Mouse (Mus musculus): ENCODE measurements at regions not wholly inside any gene's neighbourhood (a gene's known extent, or its start where the extent isn't known, plus 50 kb on each side); places are given as distances from the start of the nearest gene placed in this dataset.

- no peak overlapping the region for H3K4me2 ChIP-seq (ENCODE audit: low read depth, low read length)
- no peaks in the 10 kb centered on the region for H3K27me3 ChIP-seq (ENCODE audit: control insufficient read depth, insufficient read depth, low read length)
- no peak overlapping the region for H3K9ac ChIP-seq (replicated peaks; ENCODE audit: low read depth, low read length)
- WGBS = 24% methylated on average over 5 of the region's 5 CpGs
- no peaks in the 10 kb centered on the region for H3K9me3 ChIP-seq (replicated peaks; ENCODE audit: control insufficient read depth, low read length)
- ATAC-seq (ENCODE audit: insufficient read depth, low read depth) (no peak), DNase-seq (ENCODE audit: low spot score) (no peak)
- no peak overlapping the region for H3K27ac ChIP-seq (ENCODE audit: low read depth)
- no peaks in the 10 kb centered on the region for H3K4me1 ChIP-seq (ENCODE audit: control insufficient read depth, insufficient read depth)
- H3K4me3 ChIP-seq (ENCODE audit: low read depth, low read length) = no peak overlapping the region
- TF ChIP-seq EP300 (IDR thresholded peaks at IDR 0.05; ENCODE audit: low read depth) = no peak
- no peak for TF ChIP-seq CTCF (IDR thresholded peaks at IDR 0.05; ENCODE audit: low read depth)
- H3K36me3 ChIP-seq (replicated peaks; ENCODE audit: control insufficient read depth, insufficient read depth, low read length) = no peaks in the 10 kb centered on the region
Observed at GRCm38 (mm10) chrX:52668679-52669078, 54.9 kb upstream of the Gpc3 start.

DNA sequence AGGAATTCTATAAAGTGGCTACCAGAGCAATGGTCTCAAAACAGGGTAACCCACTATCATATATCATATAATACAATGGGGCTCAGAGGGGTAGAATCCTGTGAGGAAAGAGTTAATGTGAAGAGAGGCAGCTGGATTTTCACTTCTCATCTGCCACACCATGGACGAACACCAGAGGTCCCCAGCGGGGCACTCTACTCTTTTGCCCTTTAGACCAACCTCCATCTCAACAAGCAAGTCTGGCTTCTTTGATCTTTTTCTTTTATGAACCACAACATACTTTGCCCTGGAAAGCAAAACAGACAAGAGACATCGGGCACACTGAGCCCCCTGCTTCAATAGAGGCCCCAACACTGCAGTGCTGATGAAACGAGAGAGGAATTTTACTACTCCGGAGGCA is 65.3 kb upstream of the Gpc3 start:
- ATAC-seq (ENCODE audit: insufficient read depth, low read depth) (no peak), DNase-seq (ENCODE audit: low spot score) (peak; percentile 7)
- Histone ChIP-seq H3K4me2 (ENCODE audit: low read depth, low read length) (0 out of 2 replicates have a peak overlapping the region, but pooled peaks have one; percentile 18), H3K9ac (replicated peaks; ENCODE audit: low read depth, low read length) (no peak overlapping the region), H3K27ac (ENCODE audit: low read depth) (no peak overlapping the region), H3K36me3 (replicated peaks; ENCODE audit: control insufficient read depth, insufficient read depth, low read length) (no peaks in the 10 kb centered on the region), H3K9me3 (replicated peaks; ENCODE audit: control insufficient read depth, low read length) (no peaks in the 10 kb centered on the region), H3K4me3 (ENCODE audit: low read depth, low read length) (no peak overlapping the region), H3K27me3 (ENCODE audit: control insufficient read depth, insufficient read depth, low read length) (no peaks in the 10 kb centered on the region), H3K4me1 (ENCODE audit: control insufficient read depth, insufficient read depth) (no peaks in the 10 kb centered on the region)
- no peak for TF ChIP-seq EP300 (IDR thresholded peaks at IDR 0.05; ENCODE audit: low read depth)
- peak; percentile 35; the same call in 1 of the 2 replicates for TF ChIP-seq CTCF (IDR thresholded peaks at IDR 0.05; ENCODE audit: low read depth)
- WGBS = 13% methylated on average over 5 of the region's 5 CpGs

DNA sequence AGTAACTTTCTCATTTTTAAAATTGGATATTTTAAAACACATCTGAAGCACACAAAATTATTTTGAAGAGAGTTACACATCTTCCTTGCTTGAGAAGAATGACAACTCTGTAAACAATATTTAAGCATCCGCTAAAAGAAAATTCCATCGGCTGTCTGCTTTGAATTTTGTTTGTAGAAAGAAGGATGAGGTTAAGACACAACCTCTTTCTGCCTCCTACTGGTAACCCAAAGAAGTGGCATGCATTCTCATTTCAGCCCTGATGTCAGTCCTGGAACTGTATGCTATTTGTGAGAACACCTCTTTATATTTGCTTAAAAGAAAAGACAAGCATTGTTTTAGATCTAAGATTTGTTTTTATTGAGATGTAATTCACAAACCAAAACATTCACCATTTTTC is 80.6 kb upstream of the Gpc3 start:
- H3K4me3 ChIP-seq (ENCODE audit: low read depth, low read length) = no peak overlapping the region
- peak; percentile 52 for TF ChIP-seq CTCF (IDR thresholded peaks at IDR 0.05; ENCODE audit: low read depth)
- TF ChIP-seq EP300 (IDR thresholded peaks at IDR 0.05; ENCODE audit: low read depth) = no peak
- DNase-seq (ENCODE audit: low spot score) = peak; percentile 13
- no peaks in the 10 kb centered on the region for H3K36me3 ChIP-seq (replicated peaks; ENCODE audit: control insufficient read depth, insufficient read depth, low read length)
- no peak for ATAC-seq (ENCODE audit: insufficient read depth, low read depth)
- 46% methylated on average over 2 of the region's 2 CpGs for WGBS
- H3K27me3 ChIP-seq (ENCODE audit: control insufficient read depth, insufficient read depth, low read length) = no peaks in the 10 kb centered on the region
- no peak overlapping the region for H3K9ac ChIP-seq (replicated peaks; ENCODE audit: low read depth, low read length)
- H3K9me3 ChIP-seq (replicated peaks; ENCODE audit: control insufficient read depth, low read length) = no peaks in the 10 kb centered on the region
- H3K27ac ChIP-seq (ENCODE audit: low read depth) = no peak overlapping the region
- no peaks in the 10 kb centered on the region for H3K4me1 ChIP-seq (ENCODE audit: control insufficient read depth, insufficient read depth)
- no peak overlapping the region for H3K4me2 ChIP-seq (ENCODE audit: low read depth, low read length)

DNA sequence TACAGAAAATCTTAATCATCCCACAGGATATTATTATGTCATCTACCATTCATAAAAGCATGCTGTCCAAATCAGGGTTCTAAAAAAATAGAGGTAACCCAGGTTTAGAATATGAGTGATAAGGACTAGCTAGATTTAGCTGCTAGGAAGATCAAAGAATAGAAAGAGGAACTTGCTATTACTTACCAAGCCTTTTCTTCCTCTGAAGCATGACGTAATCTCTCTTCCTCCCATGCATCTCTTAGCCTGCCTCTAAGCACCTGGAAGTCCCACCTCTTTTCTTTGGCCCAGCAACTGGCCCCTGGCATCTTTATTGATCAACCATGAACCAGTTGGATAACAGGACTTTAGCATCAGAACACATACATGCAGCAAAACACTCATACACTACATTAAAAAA is 85.9 kb upstream of the Gpc3 start:
- no peak for ATAC-seq (ENCODE audit: insufficient read depth, low read depth)
- TF ChIP-seq CTCF (IDR thresholded peaks at IDR 0.05; ENCODE audit: low read depth) (no peak), EP300 (IDR thresholded peaks at IDR 0.05; ENCODE audit: low read depth) (no peak)
- no peaks in the 10 kb centered on the region for H3K27me3 ChIP-seq (ENCODE audit: control insufficient read depth, insufficient read depth, low read length)
- no peak overlapping the region for H3K9ac ChIP-seq (replicated peaks; ENCODE audit: low read depth, low read length)
- DNase-seq (ENCODE audit: low spot score) = no peak
- no peaks in the 10 kb centered on the region for H3K36me3 ChIP-seq (replicated peaks; ENCODE audit: control insufficient read depth, insufficient read depth, low read length)
- WGBS = 65% methylated on average over 1 of the region's 1 CpGs
- H3K4me1 ChIP-seq (ENCODE audit: control insufficient read depth, insufficient read depth) = no peaks in the 10 kb centered on the region
- H3K4me3 ChIP-seq (ENCODE audit: low read depth, low read length) = no peak overlapping the region
- no peaks in the 10 kb centered on the region for H3K9me3 ChIP-seq (replicated peaks; ENCODE audit: control insufficient read depth, low read length)
- no peak overlapping the region for H3K27ac ChIP-seq (ENCODE audit: low read depth)
- H3K4me2 ChIP-seq (ENCODE audit: low read depth, low read length) = no peak overlapping the region

- no peak overlapping the region for H3K9ac ChIP-seq (replicated peaks; ENCODE audit: low read depth, low read length)
- no peak overlapping the region for H3K27ac ChIP-seq (ENCODE audit: low read depth)
- no peak overlapping the region for H3K4me3 ChIP-seq (ENCODE audit: low read depth, low read length)
- DNase-seq (ENCODE audit: low spot score) = peak; percentile 24
- 19% methylated on average over 3 of the region's 3 CpGs for WGBS
- TF ChIP-seq CTCF (IDR thresholded peaks at IDR 0.05; ENCODE audit: low read depth) = peak; percentile 45
- TF ChIP-seq EP300 (IDR thresholded peaks at IDR 0.05; ENCODE audit: low read depth) = no peak
- no peaks in the 10 kb centered on the region for H3K9me3 ChIP-seq (replicated peaks; ENCODE audit: control insufficient read depth, low read length)
- no peaks in the 10 kb centered on the region for H3K4me1 ChIP-seq (ENCODE audit: control insufficient read depth, insufficient read depth)
- H3K4me2 ChIP-seq (ENCODE audit: low read depth, low read length) = no peak overlapping the region
- no peak for ATAC-seq (ENCODE audit: insufficient read depth, low read depth)
- no peaks in the 10 kb centered on the region for H3K27me3 ChIP-seq (ENCODE audit: control insufficient read depth, insufficient read depth, low read length)
- H3K36me3 ChIP-seq (replicated peaks; ENCODE audit: control insufficient read depth, insufficient read depth, low read length) = no peaks in the 10 kb centered on the region
Observed at GRCm38 (mm10) chrX:52717495-52717894, 73.5 kb upstream of the Ccdc160 start.

DNA sequence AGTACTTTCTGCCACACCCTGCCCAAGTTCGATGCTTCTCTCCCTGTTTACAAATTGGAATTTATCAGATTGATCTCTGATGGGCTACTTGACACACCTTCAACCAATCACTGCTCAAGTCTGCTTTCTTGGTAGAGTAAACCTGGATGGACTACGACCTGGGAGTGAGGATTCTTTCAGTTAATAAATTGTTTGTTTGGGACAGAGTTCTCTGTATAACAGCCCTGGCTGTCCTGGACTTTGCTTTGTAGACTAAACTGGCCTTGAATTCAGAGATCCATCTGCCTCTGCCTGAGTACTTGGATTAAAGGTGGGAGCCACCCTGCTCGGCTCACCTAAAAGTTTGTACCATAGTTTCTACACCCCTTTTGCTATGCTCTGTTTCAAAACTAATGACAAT is 52.9 kb upstream of the Ccdc160 start:
- Histone ChIP-seq H3K4me1 (ENCODE audit: control insufficient read depth, insufficient read depth) (no peaks in the 10 kb centered on the region), H3K27ac (ENCODE audit: low read depth) (no peak overlapping the region), H3K27me3 (ENCODE audit: control insufficient read depth, insufficient read depth, low read length) (0 out of 2 replicates have a peak, but pooled peaks cover 6% of the 10 kb centered on the region), H3K4me3 (ENCODE audit: low read depth, low read length) (no peak overlapping the region), H3K4me2 (ENCODE audit: low read depth, low read length) (no peak overlapping the region), H3K9me3 (replicated peaks; ENCODE audit: control insufficient read depth, low read length) (no peaks in the 10 kb centered on the region), H3K36me3 (replicated peaks; ENCODE audit: control insufficient read depth, insufficient read depth, low read length) (no peaks in the 10 kb centered on the region), H3K9ac (replicated peaks; ENCODE audit: low read depth, low read length) (no peak overlapping the region)
- 67% methylated on average over 3 of the region's 3 CpGs for WGBS
- TF ChIP-seq EP300 (IDR thresholded peaks at IDR 0.05; ENCODE audit: low read depth) = no peak
- TF ChIP-seq CTCF (IDR thresholded peaks at IDR 0.05; ENCODE audit: low read depth) = no peak
- ATAC-seq (ENCODE audit: insufficient read depth, low read depth) = no peak
- DNase-seq (ENCODE audit: low spot score) = no peak

All from heart, postnatal 0 days (tissue).